Mouse (Mus musculus): ENCODE measurements around the gene Dhrs13.

DNA sequence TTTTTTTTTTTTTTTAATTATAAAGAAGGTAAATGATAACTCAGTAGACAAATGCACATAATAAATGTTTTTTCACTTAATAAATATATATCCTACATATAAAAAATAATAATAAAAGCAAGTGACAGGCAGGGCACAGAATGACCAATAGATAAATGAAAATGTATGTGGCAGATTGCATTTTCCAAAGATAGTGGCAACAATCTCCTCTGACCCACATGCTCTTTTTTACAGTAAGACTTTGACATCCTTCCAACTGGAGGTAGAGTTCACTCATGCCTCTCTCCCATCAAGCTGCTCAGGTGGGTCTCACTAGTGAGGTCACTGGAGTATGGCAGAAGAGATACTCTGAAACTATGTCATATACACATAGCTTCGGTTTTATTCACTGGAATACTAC, 30.5 kb downstream of the Dhrs13 start:
- TF ChIP-seq CTCF (IDR thresholded peaks at IDR 0.05; ENCODE audit: insufficient read depth, low read depth, low read length) = no peak
- no peak for TF ChIP-seq POLR2A (IDR thresholded peaks at IDR 0.05; ENCODE audit: insufficient read depth, low read depth, low read length)
